Mouse (Mus musculus) limb, embryonic 14.5 days (tissue): ENCODE measurements at regions not wholly inside any gene's neighbourhood (a gene's known extent, or its start where the extent isn't known, plus 50 kb on each side); places are given as distances from the start of the nearest gene placed in this dataset.

ENCODE experiments used
- ATAC-seq: fragments of 200-750 bp; cut with Nextera tagmentation; 2 replicates; pipeline ENCODE4 v1.8.0; 2017; ENCODE audit warnings: low read depth, moderate number of reproducible peaks, moderate TSS enrichment; ENCODE audit not compliant: low FRiP score
- DNase-seq: peaks from one replicate; pipeline ENCODE4 v3.0.0-alpha.2; 2015; ENCODE audit warnings: low spot score
- H3K27ac ChIP-seq: fragments of 300-500 bp; sonication (generic); replicated peaks from 2 replicates; pipeline ENCODE4 v1.5.1; 2014; ENCODE audit warnings: low read depth, mild to moderate bottlenecking, low read length, moderate library complexity, mixed read lengths
- H3K27me3 ChIP-seq: fragments of 300-500 bp; sonication (generic); 2 replicates; pipeline ENCODE4 v1.6.1; 2014; ENCODE audit warnings: low read length, mixed read lengths; ENCODE audit not compliant: control insufficient read depth, insufficient read depth
- H3K36me3 ChIP-seq: fragments of 300-500 bp; sonication (generic); 2 replicates; pipeline ENCODE4 v1.6.1; 2014; ENCODE audit warnings: mild to moderate bottlenecking, low read length, moderate library complexity, mixed read lengths; ENCODE audit not compliant: control insufficient read depth, insufficient read depth
- H3K4me1 ChIP-seq: fragments of 300-500 bp; sonication (generic); 2 replicates; pipeline ENCODE4 v1.6.1; 2014; ENCODE audit warnings: antibody characterized with exemption, low read length, mixed read lengths; ENCODE audit not compliant: control insufficient read depth, insufficient read depth
- H3K4me2 ChIP-seq: fragments of 300-500 bp; sonication (generic); replicated peaks from 2 replicates; pipeline ENCODE4 v1.6.1; 2014; ENCODE audit warnings: low read depth, mild to moderate bottlenecking, low read length, moderate library complexity; ENCODE audit not compliant: severe bottlenecking
- H3K4me3 ChIP-seq: fragments of 300-500 bp; sonication (generic); replicated peaks from 2 replicates; pipeline ENCODE4 v1.5.1; 2014; ENCODE audit warnings: low read length
- H3K9ac ChIP-seq: fragments of 300-500 bp; sonication (generic); 2 replicates; pipeline ENCODE4 v1.6.1; 2014; ENCODE audit warnings: mild to moderate bottlenecking, low read depth, low read length, moderate library complexity; ENCODE audit not compliant: severe bottlenecking
- H3K9me3 ChIP-seq: fragments of 300-500 bp; sonication (generic); 2 replicates; pipeline ENCODE4 v1.6.1; 2016; ENCODE audit warnings: low read length; ENCODE audit not compliant: control insufficient read depth
- POLR2A ChIP-seq: fragments of 200-500 bp; IDR thresholded peaks from 2 replicates; pipeline ENCODE4 v1.8.0; 2012; ENCODE audit warnings: inconsistent platforms, mild to moderate bottlenecking, moderate library complexity, borderline replicate concordance; ENCODE audit not compliant: insufficient read depth, insufficient read length; ENCODE audit errors: extremely low read depth
- WGBS: fragments of 180-500 bp; shearing (Covaris S2); extraction: QIAGEN DNeasy Blood & Tissue Kit; methylation state at CpG from one replicate; pipeline ENCODE4 v1.1.7; 2014; 5-methylcytosine and 5-hydroxymethylcytosine counted together

DNA sequence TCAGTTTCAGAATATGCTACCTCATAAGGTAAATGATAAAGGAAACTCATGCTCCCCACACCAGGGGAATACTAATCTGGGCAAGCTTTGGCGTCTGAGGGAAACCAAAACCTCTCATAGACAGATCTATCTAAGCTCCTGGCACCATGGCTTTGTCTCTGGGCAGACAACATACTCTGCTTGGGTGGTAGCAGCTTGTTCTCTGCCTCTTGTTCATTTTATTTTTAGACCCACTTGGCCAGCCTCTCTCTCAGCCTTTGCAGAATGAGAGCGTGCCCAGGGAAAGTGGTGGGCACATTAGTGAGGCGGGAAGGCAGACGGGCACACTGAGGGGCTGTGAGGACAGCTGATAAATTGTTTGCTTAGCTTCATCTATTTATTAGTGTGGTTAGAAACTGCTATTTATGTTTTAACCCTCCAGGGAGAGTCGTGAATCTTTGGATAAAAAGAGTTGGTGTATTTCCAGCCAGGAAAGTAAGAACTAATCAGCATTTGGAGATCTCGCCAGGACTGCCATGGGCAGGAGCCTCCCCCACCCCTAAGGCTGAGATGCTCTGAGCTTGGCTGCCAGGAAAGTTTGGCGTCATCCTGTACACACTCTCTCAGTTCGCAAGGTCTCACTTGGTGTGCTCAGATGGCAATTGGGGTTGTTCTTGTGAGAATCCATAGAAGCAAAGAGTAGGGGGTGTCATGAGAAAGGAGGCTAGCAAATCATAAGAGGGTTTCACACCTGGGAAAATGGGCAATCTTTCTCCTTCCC lies 150.2 kb upstream of the Mamld1 start:
- Histone ChIP-seq H3K4me3 (no peak overlapping the region), H3K9me3 (no peaks in the 10 kb centered on the region), H3K27me3 (no peaks in the 10 kb centered on the region), H3K36me3 (no peaks in the 10 kb centered on the region), H3K4me1 (no peaks in the 10 kb centered on the region), H3K27ac (no peak overlapping the region), H3K4me2 (no peak overlapping the region), H3K9ac (no peak overlapping the region)
- ATAC-seq (no peak), DNase-seq (no peak)
- no peak for TF ChIP-seq POLR2A
- 82% methylated on average over 8 of the region's 8 CpGs for WGBS

GRCm38 (mm10) chrX:70925646-70926045 lies 124.4 kb upstream of the Mamld1 start:
- ATAC-seq = no peak
- Histone ChIP-seq H3K27ac (no peak overlapping the region), H3K4me1 (no peaks in the 10 kb centered on the region), H3K27me3 (no peaks in the 10 kb centered on the region), H3K9me3 (no peaks in the 10 kb centered on the region), H3K36me3 (no peaks in the 10 kb centered on the region), H3K4me2 (no peak overlapping the region), H3K4me3 (no peak overlapping the region), H3K9ac (no peak overlapping the region)
- no peak for DNase-seq
- 71% methylated on average over 2 of the region's 2 CpGs for WGBS
- no peak for TF ChIP-seq POLR2A

- H3K4me2 ChIP-seq = no peak overlapping the region
- TF ChIP-seq POLR2A = no peak
- no peak overlapping the region for H3K9ac ChIP-seq
- H3K27me3 ChIP-seq = no peaks in the 10 kb centered on the region
- ATAC-seq (no peak), DNase-seq (no peak)
- H3K4me1 ChIP-seq = no peaks in the 10 kb centered on the region
- WGBS = 43% methylated on average over 2 of the region's 2 CpGs
- no peaks in the 10 kb centered on the region for H3K36me3 ChIP-seq
- no peak overlapping the region for H3K27ac ChIP-seq
- no peak overlapping the region for H3K4me3 ChIP-seq
- no peaks in the 10 kb centered on the region for H3K9me3 ChIP-seq
Measured at GRCm38 (mm10) chrX:70931944-70932343, 118.1 kb upstream of the Mamld1 start.

DNA sequence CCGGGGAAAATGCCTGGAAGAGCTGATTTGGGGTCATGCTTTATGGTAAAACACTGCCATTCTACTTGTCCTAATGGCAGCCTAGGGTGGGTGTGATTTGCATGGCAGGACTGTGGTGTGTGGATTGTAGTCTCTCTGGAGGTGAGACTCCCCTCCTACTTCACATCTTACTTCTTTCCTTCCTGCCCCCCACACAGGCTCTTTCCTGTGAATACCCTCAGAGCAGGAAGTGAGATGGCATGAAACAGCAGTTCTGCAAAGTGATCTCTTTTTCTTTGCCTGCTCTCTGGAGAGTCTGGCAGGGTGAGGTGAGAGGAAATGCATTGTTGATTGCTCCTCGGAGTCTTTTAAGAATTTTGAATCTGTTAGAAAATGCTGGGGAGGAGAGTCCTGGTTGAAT lies 104.7 kb upstream of the Mamld1 start:
- H3K4me3 ChIP-seq = no peak overlapping the region
- no peak overlapping the region for H3K27ac ChIP-seq
- no peak overlapping the region for H3K9ac ChIP-seq
- ATAC-seq (no peak), DNase-seq (no peak)
- TF ChIP-seq POLR2A = no peak
- H3K9me3 ChIP-seq = no peaks in the 10 kb centered on the region
- H3K27me3 ChIP-seq = no peaks in the 10 kb centered on the region
- no peak overlapping the region for H3K4me2 ChIP-seq
- WGBS = 46% methylated on average over 2 of the region's 2 CpGs
- no peaks in the 10 kb centered on the region for H3K36me3 ChIP-seq
- H3K4me1 ChIP-seq = no peaks in the 10 kb centered on the region

- H3K4me2 ChIP-seq = no peak overlapping the region
- no peaks in the 10 kb centered on the region for H3K36me3 ChIP-seq
- no peak overlapping the region for H3K27ac ChIP-seq
- H3K4me3 ChIP-seq = no peak overlapping the region
- no peak for DNase-seq
- H3K4me1 ChIP-seq = no peaks in the 10 kb centered on the region
- 63% methylated on average over 8 of the region's 8 CpGs for WGBS
- ATAC-seq = no peak
- no peaks in the 10 kb centered on the region for H3K27me3 ChIP-seq
- no peaks in the 10 kb centered on the region for H3K9me3 ChIP-seq
- H3K9ac ChIP-seq = no peak overlapping the region
- TF ChIP-seq POLR2A = no peak
Measured at GRCm38 (mm10) chrX:70946052-70946451, 104.0 kb upstream of the Mamld1 start.
